Mouse (Mus musculus): Measurements from ENCODE around the gene Ap2s1.
"Not testable (repeated sequence)": the region's sequence is repeated elsewhere in the genome, so short reads cannot be mapped to it uniquely, and the experiment has no call there.

Ap2s1 gene

GRCm38 (mm10) chr7:16738073-16738696, at the start of gene Ap2s1:
Gene Ap2s1 (plus strand): TSS chr7:16738410.
- DNase-seq (ENCODE audit: low spot score in 2 of 2), result peak; percentile 92 to 96

- no peak for DNase-seq (ENCODE audit: low spot score in 2 of 2)
Measured at GRCm38 (mm10) chr7:16689196-16689595, 49.0 kb upstream of the Ap2s1 start.

- DNase-seq (ENCODE audit: low spot score in 2 of 2), result peak; percentile 28 to 42
Measured at GRCm38 (mm10) chr7:16695025-16695424, 43.2 kb upstream of the Ap2s1 start.

DNA sequence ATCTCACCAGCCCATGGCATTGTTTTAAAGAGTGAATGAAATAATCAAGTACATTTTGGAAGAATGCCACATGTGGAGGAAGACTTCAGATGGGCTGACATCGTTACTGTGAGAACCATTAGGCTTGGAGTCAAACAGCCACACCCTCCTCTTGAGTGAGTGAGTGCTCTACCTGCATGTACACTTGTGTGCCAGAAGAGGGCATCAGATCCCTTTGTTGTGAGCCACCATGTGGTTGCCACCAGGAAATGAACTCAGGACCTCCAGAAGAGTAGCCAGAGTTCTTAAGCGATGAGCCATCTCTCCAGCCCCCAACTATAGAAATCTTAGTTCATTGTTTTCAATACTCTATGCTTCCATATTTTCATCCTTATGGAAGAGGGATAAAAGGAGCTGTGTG, 39.2 kb upstream of the Ap2s1 start:
- no peak for DNase-seq (ENCODE audit: low spot score in 2 of 2)

- DNase-seq (ENCODE audit: low spot score in 2 of 2), result no peak
Measured at GRCm38 (mm10) chr7:16700583-16700982, 37.6 kb upstream of the Ap2s1 start.

- DNase-seq (ENCODE audit: low spot score in 2 of 2), result no peak
Measured at GRCm38 (mm10) chr7:16706385-16706784, 31.8 kb upstream of the Ap2s1 start.

DNA sequence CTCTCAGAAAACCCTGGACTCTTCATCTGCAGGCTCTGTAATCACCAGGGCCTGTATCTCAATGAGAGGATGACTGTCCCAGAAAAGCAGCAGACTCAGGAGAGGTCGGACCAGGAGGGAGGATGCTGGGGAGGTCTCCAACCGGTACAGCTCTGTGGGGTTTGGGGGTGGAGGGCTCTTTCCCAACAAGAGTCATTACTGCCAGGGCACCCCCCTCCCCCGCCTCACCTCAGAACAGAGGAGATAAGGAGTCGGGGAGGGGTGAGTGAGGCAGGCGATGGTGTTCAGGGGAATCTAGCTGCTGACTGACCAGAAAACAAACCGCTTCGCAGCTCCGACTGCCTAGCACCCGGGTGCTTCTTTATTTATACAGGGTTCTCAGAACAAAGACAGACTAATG, 30.0 kb upstream of the Ap2s1 start:
- DNase-seq (ENCODE audit: low spot score in 2 of 2), result no peak

- DNase-seq (ENCODE audit: low spot score in 2 of 2), result no peak
Measured at GRCm38 (mm10) chr7:16710604-16711003, 27.6 kb upstream of the Ap2s1 start.

DNA sequence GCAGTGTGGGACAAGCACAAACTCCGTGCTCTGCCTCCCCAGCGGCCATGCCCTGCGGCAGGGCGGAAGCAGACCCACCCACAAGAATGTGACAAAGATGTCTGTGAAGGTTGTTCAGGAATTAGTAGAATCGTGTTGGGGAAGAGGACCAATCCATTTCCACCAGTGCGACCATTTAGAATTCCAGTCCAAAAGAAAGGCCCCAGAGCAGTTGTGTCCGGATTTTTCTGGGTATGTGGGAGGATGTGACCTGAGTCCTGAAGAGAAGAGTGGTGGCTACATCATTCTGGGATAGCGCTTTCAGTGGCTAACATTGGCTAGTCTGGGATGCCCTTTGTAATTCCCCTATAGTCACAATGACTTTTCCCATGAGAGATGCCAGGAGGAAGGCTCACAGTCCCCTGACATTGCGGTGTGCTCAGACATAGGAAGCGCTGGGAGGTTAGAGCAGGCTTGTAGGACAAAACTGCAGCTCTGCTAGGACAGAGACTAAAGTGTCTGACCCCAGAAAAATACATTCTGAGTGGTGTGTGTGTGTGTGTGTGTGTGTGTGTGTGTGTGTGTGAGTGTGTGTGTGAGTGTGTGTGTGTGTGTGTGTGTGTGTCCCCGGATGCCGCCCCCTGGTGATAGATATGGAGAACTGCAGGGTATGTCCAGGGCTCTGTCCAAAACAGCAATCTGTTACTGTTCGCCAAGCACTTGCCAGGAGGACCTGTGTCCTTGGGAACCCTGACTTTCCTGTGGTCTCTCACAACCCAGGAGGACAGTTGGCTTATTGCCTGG, 25.4 kb upstream of the Ap2s1 start:
- DNase-seq (ENCODE audit: low spot score in 2 of 2), result no peak

- not testable (repeated sequence) for DNase-seq (ENCODE audit: low spot score in 2 of 2)
Measured at GRCm38 (mm10) chr7:16716456-16717152, 21.6 kb upstream of the Ap2s1 start.

- no peak for DNase-seq (ENCODE audit: low spot score in 2 of 2)
Measured at GRCm38 (mm10) chr7:16721629-16722028, 16.6 kb upstream of the Ap2s1 start, which contains the start of gene Ceacam9. Gene Ceacam9 (plus strand): TSS chr7:16721929.

DNA sequence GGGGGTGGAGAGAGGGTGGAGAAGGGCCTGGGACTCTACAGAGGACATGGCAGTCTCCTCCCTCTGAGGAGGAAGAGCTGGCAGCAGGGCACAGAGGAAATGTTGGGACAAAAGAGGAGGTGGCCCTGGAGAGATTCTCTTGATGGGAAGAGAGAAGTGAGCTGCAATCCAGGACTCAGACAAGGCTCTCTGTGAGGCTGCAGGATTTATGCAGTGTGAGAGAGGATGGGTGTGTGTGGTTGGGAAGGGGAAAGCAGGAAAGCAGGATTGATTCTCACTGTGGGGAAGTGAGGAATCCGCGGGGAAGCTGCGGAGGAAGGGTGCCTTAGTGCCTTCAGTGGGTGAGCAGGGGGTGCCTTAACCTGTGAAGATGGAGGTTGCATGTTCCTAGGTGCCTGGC, 15.7 kb upstream of the Ap2s1 start:
- not testable (repeated sequence) for DNase-seq (ENCODE audit: low spot score in 2 of 2)

DNA sequence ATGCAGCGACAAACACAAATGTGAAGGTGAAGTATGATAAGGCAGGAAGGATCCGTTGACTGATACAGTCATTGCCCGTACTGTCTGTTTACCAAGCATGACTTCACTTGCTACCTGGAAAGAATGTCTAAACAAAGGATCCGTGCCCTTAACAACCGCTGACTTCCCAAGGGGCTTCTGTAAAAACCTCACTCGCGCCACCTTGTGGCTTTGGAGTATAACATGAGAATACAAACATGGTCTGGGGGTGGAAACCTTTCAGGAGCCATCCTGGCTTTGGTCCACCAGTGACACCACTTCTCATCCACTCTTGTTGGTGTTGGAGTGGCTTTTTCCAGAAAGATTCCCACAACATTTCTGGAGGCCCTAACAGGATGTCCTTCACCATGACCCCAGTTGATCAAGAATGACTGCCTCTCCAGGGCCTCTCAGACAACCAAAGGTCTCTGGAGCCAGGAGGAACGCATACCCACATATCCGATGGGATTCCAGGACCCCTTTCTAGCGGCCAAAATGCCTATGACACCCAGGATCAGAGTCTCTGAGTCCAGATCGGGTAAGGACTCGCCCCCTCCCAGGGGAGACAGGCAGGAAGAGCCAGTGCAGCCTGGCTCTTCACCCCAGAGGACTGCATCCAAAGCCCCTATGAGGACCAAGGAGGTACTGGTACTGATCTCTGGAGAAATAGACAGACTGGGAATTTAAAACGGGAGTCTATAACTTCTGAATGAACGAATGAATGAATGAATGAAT, 9.4 kb upstream of the Ap2s1 start:
- DNase-seq (ENCODE audit: low spot score in 2 of 2), result peak; percentile 59 to 76

GRCm38 (mm10) chr7:16729563-16729962, 8.6 kb upstream of the Ap2s1 start:
- DNase-seq (ENCODE audit: low spot score in 2 of 2), result not testable (repeated sequence)

DNA sequence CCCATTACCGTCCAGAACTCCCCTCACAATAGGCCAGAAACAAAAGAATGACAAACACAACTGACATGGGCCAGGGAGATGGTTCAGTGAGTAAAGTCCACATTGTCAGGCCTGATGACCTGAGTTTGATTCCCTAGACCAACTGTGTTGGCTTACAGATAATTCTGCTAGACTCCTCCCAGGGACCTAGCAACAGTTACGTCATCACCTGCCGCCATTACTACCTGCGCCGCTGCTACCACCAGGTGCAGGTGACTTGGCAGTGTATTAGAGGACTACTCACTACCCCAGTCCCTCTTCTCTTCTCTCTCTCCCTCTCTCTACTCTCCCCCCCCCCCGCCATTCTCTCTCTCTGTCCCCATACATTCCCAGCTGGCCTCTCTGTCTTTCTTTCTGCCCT, 7.4 kb upstream of the Ap2s1 start:
- DNase-seq (ENCODE audit: low spot score in 2 of 2), result no peak

GRCm38 (mm10) chr7:16731893-16732422, 6.3 kb upstream of the Ap2s1 start:
- DNase-seq (ENCODE audit: low spot score in 2 of 2), result no peak

GRCm38 (mm10) chr7:16737606-16738072, 571 bp upstream of the Ap2s1 start:
- no peak for DNase-seq (ENCODE audit: low spot score in 2 of 2)

DNA sequence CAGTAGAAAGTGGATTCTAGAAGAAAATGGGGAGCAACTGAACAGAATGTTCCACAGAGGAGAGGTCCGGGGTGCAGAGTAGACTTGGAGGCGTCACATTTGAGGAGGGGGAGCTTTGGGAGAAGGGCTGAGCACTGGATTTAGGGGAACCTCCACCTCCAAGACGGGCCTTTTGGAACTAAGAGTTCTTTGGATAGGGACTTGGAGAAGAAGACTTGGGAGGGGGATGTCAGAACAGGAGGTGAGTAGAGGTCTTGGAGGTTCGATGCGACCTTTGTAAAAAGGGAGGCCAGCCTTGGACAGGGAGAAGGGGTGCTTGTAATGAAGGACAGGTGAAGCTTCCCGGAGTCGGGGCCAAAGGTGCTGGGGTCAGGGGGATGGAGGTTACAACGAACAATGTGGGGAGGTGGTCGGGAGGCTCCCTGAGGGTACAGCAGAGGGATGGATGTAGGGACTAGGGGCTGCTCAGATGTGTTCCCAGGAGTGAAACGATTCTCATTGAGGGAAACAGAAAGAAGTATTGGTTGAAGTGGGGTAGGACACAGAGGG, 920 bp downstream of the Ap2s1 start:
- no peak for DNase-seq (ENCODE audit: low spot score in 2 of 2)

DNA sequence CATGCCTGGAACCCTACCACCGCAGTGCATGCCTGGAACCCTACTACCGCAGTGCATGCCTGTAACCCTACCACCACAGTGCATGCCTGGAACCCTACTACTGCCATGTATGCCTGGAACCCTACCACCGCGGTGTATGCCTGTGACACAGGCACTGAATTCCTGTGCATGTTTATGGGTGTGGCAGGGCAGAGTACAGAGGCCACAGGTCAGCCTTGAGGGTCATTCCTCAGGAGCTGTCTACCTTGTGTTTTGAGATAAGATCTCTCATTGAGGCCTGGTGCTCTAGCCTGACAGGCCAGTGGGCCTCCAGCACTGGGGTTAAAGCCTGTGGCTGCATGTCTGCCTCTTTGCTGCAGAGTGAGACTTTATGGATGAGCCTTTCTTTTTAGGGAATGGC, 7.2 kb downstream of the Ap2s1 start:
- no peak for DNase-seq (ENCODE audit: low spot score in 2 of 2)

DNA sequence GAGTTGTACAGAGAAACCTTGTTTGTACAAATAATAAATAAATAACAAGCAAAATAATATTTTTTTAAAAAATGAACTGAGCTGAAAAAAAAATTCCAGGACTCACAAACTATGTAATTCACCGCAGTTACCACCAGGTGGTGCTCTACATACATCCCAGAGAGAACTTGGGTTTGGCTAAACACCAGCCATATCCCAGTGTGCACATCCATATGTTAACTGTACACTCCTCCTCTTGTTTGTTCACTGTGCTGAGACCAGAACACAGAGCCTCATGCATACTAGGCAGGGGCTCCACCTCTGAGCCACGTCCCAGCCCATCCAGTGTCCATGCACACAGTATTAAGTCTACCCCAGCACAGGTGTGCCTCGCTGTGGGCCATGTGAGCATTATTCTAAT, 7.9 kb downstream of the Ap2s1 start:
- DNase-seq (ENCODE audit: low spot score in 2 of 2), result peak in 1 of 2 experiments; percentile 52

GRCm38 (mm10) chr7:16747656-16748055, 9.4 kb downstream of the Ap2s1 start:
- DNase-seq (ENCODE audit: low spot score in 2 of 2), result no peak

All from cerebellum, postnatal 4 days (tissue).